Mouse (Mus musculus) forebrain, postnatal 0 days (tissue): ENCODE results near the gene Acta1. TPM values are rescaled to one million over a fixed set of nuclear protein-coding genes. Genes with fewer than 3 reads are reported as not detected.

ENCODE experiments used
- ATAC-seq: fragments of 200-750 bp; cut with Nextera tagmentation; 2 replicates; pipeline ENCODE4 v1.8.0; 2017; ENCODE audit warnings: mild to moderate bottlenecking, moderate library complexity
- DNase-seq: peaks from one replicate; pipeline ENCODE4 v3.0.0-alpha.2; 2015
- H3K27ac ChIP-seq: fragments of 300-500 bp; sonication (generic); 2 replicates; pipeline ENCODE4 v1.5.1; 2014; ENCODE audit warnings: low read depth, mild to moderate bottlenecking, antibody characterized with exemption, low read length, moderate library complexity, mixed read lengths
- H3K27me3 ChIP-seq: fragments of 300-500 bp; sonication (generic); 2 replicates; pipeline ENCODE4 v1.6.1; 2014; ENCODE audit warnings: mild to moderate bottlenecking, low read length, mixed read lengths; ENCODE audit not compliant: insufficient read depth
- H3K36me3 ChIP-seq: fragments of 300-500 bp; sonication (generic); 2 replicates; pipeline ENCODE4 v1.6.1; 2014; ENCODE audit warnings: mild to moderate bottlenecking, moderate library complexity; ENCODE audit not compliant: insufficient read depth
- H3K4me1 ChIP-seq: fragments of 300-500 bp; sonication (generic); 2 replicates; pipeline ENCODE4 v1.6.1; 2014; ENCODE audit warnings: antibody characterized with exemption; ENCODE audit not compliant: insufficient read depth
- H3K4me2 ChIP-seq: fragments of 300-500 bp; sonication (generic); 2 replicates; pipeline ENCODE4 v1.6.1; 2014; ENCODE audit warnings: low read depth, mild to moderate bottlenecking, moderate library complexity
- H3K4me3 ChIP-seq: fragments of 300-500 bp; sonication (generic); 2 replicates; pipeline ENCODE4 v1.5.1; 2014; ENCODE audit warnings: low read depth, low read length, mixed read lengths
- H3K9ac ChIP-seq: fragments of 300-500 bp; sonication (generic); 2 replicates; pipeline ENCODE4 v1.6.1; 2014; ENCODE audit warnings: mild to moderate bottlenecking
- H3K9me3 ChIP-seq: fragments of 300-500 bp; sonication (generic); 2 replicates; pipeline ENCODE4 v1.6.1; 2016; ENCODE audit warnings: low read length
- CTCF ChIP-seq: sonication (generic); IDR thresholded peaks from 2 replicates; pipeline ENCODE4 v1.5.1; 2016; ENCODE audit warnings: antibody characterized with exemption, control low read depth, low read depth
- WGBS: fragments of 180-500 bp; shearing (Covaris S2); extraction: QIAGEN DNeasy Blood & Tissue Kit; methylation state at CpG from one replicate; pipeline ENCODE4 v1.1.7; 2014; 5-methylcytosine and 5-hydroxymethylcytosine counted together
- polyA plus RNA-seq: library from polyadenylated mRNA; unstranded; fragments of >200 nt; fragmentation: Nextera tagmentation; extraction: Ambion mirVana; gene quantifications from 2 replicates; pipeline ENCODE4 v1.2.1, GENCODE M21; 2015
- total RNA-seq: library from RNA; depleted of rRNA; stranded (reverse); fragments of >200 nt; gene quantifications from 2 replicates; pipeline ENCODE4 v1.2.3, GENCODE M21; 2014

Acta1 gene
- total and polyA plus RNA-seq, 2 experiments from 2014 or later: 10.5 to 20.4 TPM

DNA sequence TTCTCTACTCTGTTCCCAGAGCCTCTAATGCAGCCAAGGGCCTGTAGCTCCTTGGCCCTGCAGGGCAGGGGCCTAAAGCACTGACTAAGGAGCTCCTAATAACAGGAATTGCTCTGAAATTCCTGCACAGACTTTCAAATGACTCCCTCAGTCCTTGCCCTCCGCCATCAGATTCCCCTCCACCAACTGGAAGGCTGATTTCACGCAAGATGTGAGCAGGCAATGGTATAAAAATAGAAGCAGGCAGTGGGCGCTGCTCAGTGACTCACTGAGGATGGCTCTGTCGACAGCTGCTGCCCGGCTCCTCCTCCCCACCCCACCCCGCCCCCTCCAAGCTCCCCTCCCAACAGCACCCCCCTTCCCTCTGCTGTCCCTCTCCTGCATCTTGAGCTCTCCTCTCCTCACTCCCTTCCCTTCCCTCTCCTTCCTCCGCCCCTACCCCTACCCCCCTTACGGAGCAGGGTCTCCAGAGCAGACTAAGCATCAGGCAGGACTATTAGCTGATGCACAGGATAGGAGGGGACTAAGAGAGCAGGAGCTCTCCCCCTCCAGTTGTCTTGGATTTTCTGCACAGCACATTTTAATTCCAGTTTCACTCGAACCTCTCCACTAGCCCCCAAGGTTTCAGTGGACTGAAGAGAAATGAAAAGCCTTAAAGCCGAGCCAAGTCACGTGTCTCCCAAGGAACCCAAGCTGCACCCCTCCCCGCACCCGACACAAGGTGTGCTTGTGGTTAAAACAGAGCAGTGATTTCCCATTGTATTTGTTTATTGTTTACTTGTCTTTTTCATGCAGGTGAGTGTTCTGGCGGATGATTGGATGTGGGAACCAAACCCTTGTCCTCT, 9.6 kb downstream of the Acta1 start:
- TF ChIP-seq CTCF: 0 out of 2 replicates have a peak, but pooled peaks have one; percentile 12
- peak overlapping the region; percentile 36 for H3K4me2 ChIP-seq
- ATAC-seq (peak; percentile 95), DNase-seq (peak; percentile 84)
- peak overlapping the region; percentile 47 for H3K9ac ChIP-seq
- no peaks in the 10 kb centered on the region for H3K9me3 ChIP-seq
- H3K27me3 ChIP-seq: peaks cover 5% of the 10 kb centered on the region; the same call in 1 of the 2 replicates
- WGBS: 6% methylated on average over 12 of the region's 14 CpGs
- H3K36me3 ChIP-seq: no peaks in the 10 kb centered on the region
- H3K4me1 ChIP-seq: peaks cover 13% of the 10 kb centered on the region
- H3K4me3 ChIP-seq: no peak overlapping the region
- peak overlapping the region; percentile 85 for H3K27ac ChIP-seq

DNA sequence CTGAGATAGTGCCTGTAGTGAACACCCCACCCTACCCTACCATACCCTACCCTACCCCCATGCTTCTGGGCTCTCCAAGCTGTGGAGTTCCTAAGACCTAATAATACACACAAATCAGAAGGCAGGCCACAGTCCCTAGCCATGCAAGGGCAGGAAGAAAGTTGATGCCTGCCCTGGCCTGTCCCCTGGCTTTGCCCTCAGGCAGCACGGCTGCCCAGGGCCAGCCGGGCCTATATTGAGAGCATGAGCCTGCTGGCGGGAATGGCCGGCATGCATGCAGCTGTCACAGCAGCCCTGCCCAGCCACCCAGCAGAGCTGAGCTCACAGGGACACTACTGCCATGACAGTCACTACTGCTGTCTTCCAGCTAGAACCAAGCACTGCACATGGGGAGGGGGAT, 11.5 kb downstream of the Acta1 start:
- ATAC-seq: no peak
- Histone ChIP-seq H3K4me3 (no peak overlapping the region), H3K9me3 (no peaks in the 10 kb centered on the region), H3K4me1 (peaks cover 13% of the 10 kb centered on the region), H3K27ac (no peak overlapping the region), H3K27me3 (no peaks in the 10 kb centered on the region), H3K4me2 (no peak overlapping the region), H3K36me3 (no peaks in the 10 kb centered on the region), H3K9ac (no peak overlapping the region)
- 74% methylated on average over 4 of the region's 4 CpGs for whole genome bisulfite sequencing
- no peak for DNase-seq
- TF ChIP-seq CTCF: no peak

DNA sequence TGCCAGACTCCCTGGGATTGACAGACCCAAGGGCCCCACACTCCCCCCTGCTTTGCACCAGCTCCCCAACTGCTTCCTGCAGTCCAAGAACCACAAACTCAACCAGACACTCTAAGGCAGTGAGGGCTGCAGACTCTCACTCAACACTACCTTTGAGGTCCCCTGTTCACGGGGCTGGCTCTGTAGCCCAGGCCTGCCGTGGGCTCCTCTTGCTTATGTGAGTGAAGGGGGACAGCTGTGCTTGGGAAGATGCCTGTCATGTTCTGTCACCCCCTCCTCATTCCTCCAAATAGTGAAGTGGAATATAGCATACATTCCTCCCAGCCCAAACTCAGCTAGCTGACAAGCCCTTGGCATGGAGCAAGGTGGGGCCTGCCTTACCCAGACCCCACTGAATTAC, 12.1 kb downstream of the Acta1 start:
- no peak for TF ChIP-seq CTCF
- no peak overlapping the region for H3K4me3 ChIP-seq
- no peaks in the 10 kb centered on the region for H3K27me3 ChIP-seq
- DNase-seq (no peak), ATAC-seq (no peak)
- H3K9me3 ChIP-seq: no peaks in the 10 kb centered on the region
- H3K4me2 ChIP-seq: no peak overlapping the region
- H3K36me3 ChIP-seq: no peaks in the 10 kb centered on the region
- H3K27ac ChIP-seq: no peak overlapping the region
- 89% methylated on average over 2 of the region's 2 CpGs for WGBS
- H3K4me1 ChIP-seq: peaks cover 13% of the 10 kb centered on the region
- no peak overlapping the region for H3K9ac ChIP-seq

DNA sequence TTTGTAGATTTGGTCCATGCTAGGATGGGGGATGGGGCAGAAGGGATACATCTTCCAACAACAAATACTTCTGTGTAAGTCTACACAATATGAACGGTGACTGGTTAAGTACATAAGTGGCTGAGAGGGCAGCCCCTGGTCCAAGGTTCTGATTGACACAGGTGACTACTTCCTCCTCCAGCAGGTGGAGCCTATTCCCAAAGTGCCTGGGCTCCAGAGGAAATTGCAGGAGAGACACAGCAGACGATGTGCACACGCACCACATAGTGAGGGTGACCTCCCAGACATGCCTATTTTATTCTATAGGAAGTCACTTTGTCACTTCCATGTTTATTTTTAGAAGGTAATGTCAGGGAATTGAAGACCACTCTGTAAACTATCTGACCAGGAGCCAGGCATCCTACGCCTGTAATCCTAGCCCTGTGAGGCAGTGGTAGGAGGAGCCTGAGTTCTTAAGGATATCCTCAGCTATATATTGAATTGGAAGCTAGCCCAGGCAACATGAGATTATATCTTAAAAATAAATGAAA, 13.7 kb downstream of the Acta1 start:
- TF ChIP-seq CTCF: 0 out of 2 replicates have a peak, but pooled peaks have one; percentile 12
- no peaks in the 10 kb centered on the region for H3K9me3 ChIP-seq
- H3K4me2 ChIP-seq: no peak overlapping the region
- 58% methylated on average over 4 of the region's 4 CpGs for WGBS
- no peaks in the 10 kb centered on the region for H3K27me3 ChIP-seq
- no peak overlapping the region for H3K4me3 ChIP-seq
- no peak for DNase-seq
- no peak overlapping the region for H3K27ac ChIP-seq
- no peaks in the 10 kb centered on the region for H3K36me3 ChIP-seq
- no peak overlapping the region for H3K9ac ChIP-seq
- H3K4me1 ChIP-seq: peaks cover 13% of the 10 kb centered on the region
- ATAC-seq: no peak

DNA sequence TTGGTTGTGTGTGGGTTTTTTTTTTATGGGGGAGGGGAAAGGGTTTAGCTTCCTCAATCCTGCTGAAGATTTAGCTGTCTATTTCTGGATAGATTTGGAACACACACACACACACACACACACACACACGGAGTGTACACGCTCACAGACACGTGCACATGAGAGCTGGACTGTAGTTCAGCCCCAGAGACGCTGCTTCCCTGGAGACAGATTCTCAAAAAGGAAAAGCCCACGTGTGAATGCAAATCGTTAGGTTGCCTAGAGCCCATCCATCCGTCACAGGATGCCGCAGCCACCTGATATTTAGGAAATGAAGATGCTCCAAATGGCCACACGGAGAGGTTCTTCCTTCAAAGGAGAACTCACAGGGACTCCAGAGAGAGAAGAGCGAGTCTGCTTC, 14.3 kb downstream of the Acta1 start:
- no peak for ATAC-seq
- no peak overlapping the region for H3K9ac ChIP-seq
- no peak overlapping the region for H3K4me2 ChIP-seq
- no peak overlapping the region for H3K4me3 ChIP-seq
- peaks cover 13% of the 10 kb centered on the region for H3K4me1 ChIP-seq
- H3K36me3 ChIP-seq: no peaks in the 10 kb centered on the region
- H3K9me3 ChIP-seq: no peaks in the 10 kb centered on the region
- H3K27ac ChIP-seq: no peak overlapping the region
- 52% methylated on average over 10 of the region's 10 CpGs for WGBS
- peak; percentile 55 for DNase-seq
- no peaks in the 10 kb centered on the region for H3K27me3 ChIP-seq
- TF ChIP-seq CTCF: no peak

DNA sequence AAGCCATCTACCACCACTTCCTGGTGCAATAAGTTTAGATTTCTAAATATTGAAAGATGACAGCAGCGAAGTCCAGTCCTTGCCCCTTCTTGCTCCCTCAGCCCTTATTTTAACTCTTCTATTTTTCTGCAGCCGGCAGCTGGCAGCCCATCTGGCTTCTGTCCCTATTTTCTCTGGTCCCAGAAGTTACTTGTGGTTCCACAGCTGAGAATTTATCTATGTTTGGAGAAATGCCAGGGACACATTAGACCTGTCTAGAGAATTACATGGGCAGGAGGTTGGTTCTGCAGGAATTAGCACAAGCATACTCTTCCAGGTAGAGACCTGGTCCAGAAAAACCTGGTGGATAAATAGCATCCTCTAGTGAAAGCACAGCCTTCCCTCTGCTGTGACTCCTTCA, 16.7 kb downstream of the Acta1 start:
- Histone ChIP-seq H3K27me3 (no peaks in the 10 kb centered on the region), H3K9ac (no peak overlapping the region), H3K36me3 (no peaks in the 10 kb centered on the region), H3K9me3 (no peaks in the 10 kb centered on the region), H3K27ac (no peak overlapping the region), H3K4me2 (no peak overlapping the region), H3K4me1 (no peaks in the 10 kb centered on the region), H3K4me3 (no peak overlapping the region)
- 71% methylated on average over 2 of the region's 2 CpGs for WGBS
- DNase-seq: no peak
- no peak for TF ChIP-seq CTCF
- no peak for ATAC-seq

DNA sequence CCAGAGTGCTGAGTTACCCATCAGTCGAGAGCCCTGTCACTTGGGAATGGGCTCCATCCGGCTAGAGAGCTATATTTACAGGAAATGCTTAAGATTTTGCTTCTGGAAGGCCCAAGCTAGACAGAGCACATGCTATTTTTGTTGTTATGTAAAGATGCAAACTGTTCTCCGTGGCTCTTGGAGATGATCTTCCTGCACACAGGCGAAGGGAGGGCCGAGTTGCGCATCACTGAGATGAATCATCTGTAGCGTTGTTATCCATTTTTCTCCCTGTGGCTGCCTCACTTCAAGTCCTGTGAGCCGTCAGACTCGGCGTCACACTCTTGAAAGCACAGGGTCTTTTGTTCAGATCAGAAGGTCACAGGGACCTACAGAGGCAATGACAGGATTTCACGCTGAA, 20.2 kb downstream of the Acta1 start:
- Histone ChIP-seq H3K4me3 (no peak overlapping the region), H3K9me3 (no peaks in the 10 kb centered on the region), H3K27me3 (no peaks in the 10 kb centered on the region), H3K27ac (no peak overlapping the region), H3K9ac (no peak overlapping the region), H3K4me1 (no peaks in the 10 kb centered on the region), H3K4me2 (no peak overlapping the region), H3K36me3 (no peaks in the 10 kb centered on the region)
- no peak for TF ChIP-seq CTCF
- WGBS: 75% methylated on average over 11 of the region's 11 CpGs
- ATAC-seq: no peak
- no peak for DNase-seq
